Mouse (Mus musculus): Measurements from ENCODE around the gene Atp2a3.

- TF ChIP-seq USF1 (IDR thresholded peaks at IDR 0.05; ENCODE audit: low read depth) (no peak), CTCF (IDR thresholded peaks at IDR 0.05; ENCODE audit: control insufficient read depth, insufficient read depth, insufficient read length) (no peak), MYOD1 (IDR thresholded peaks at IDR 0.05; ENCODE audit: control insufficient read depth, insufficient read length, low read depth) (no peak), FOSL1 (IDR thresholded peaks at IDR 0.05; ENCODE audit: insufficient read depth, low read length, poor library complexity, severe bottlenecking) (no peak), MAX (IDR thresholded peaks at IDR 0.05) (no peak), CEBPB (IDR thresholded peaks at IDR 0.05; ENCODE audit: low read depth) (no peak), MYOG (IDR thresholded peaks at IDR 0.05; ENCODE audit: control insufficient read depth, extremely low read depth, insufficient read length) (no peak)
Measured at GRCm38 (mm10) chr11:72998771-72999170, 37.8 kb downstream of the Atp2a3 start, which contains the start of gene P2rx1.
